ENCODE assay signal across 11 mouse cellular contexts in genomic region chr11:86570261-86570746, GRCm38 (mm10). TPM values are rescaled to one million over a fixed set of nuclear protein-coding genes. Genes with fewer than 3 reads are reported as not detected.
DNase-seq lines count a peak whose midpoint lies in the region; ATAC-seq and TF ChIP-seq lines count a peak whose summit lies in the region.
"Had no signal": no experiment of that assay in that cellular context is flagged by ENCODE, and none has a peak within 500 bp of the region (broad histone marks: within the 10 kb centered on the region; RNA-seq: fewer than 3 reads in every experiment).

No protein-coding gene starts in this region.

- no peak for ATAC-seq in neural tube, embryonic 15.5 days (ENCODE audit: low FRiP score)
- peak; percentile 26 for ATAC-seq in stomach, embryonic 16.5 days (ENCODE audit: insufficient read depth, low FRiP score)
- ATAC-seq: hindbrain, postnatal 0 days had no signal

- WGBS in neural tube, embryonic 15.5 days, result 72% methylated on average over 9 of the region's 9 CpGs
- 41% methylated on average over 9 of the region's 9 CpGs for WGBS in kidney, adult 2 months
- 30% methylated on average over 9 of the region's 9 CpGs for WGBS in stomach, embryonic 16.5 days

- no peaks in the 10 kb centered on the region for H3K36me3 ChIP-seq in neural tube, embryonic 15.5 days
- H3K36me3 ChIP-seq in kidney, adult 2 months (ENCODE audit: control insufficient read depth, insufficient read depth, low read length), result no peaks in the 10 kb centered on the region
- H3K36me3 ChIP-seq in stomach, embryonic 16.5 days (ENCODE audit: control insufficient read depth, insufficient read depth, low read length), result no peaks in the 10 kb centered on the region

- no peaks in the 10 kb centered on the region for H3K9me3 ChIP-seq in neural tube, embryonic 15.5 days (replicated peaks)
- H3K9me3 ChIP-seq in stomach, embryonic 16.5 days (replicated peaks; ENCODE audit: control insufficient read depth, low read length), result no peaks in the 10 kb centered on the region

- no peak for TF ChIP-seq POLR2A in kidney, adult 2 months (IDR thresholded peaks at IDR 0.05; ENCODE audit: low read depth, low read length)

- peak overlapping the region; percentile 61 for H3K27ac ChIP-seq in gastrocnemius, adult 2 months
- H3K27ac ChIP-seq in neural tube, embryonic 15.5 days (replicated peaks), result no peak overlapping the region
- no peak overlapping the region for H3K27ac ChIP-seq in kidney, adult 2 months (ENCODE audit: insufficient read depth, low read depth, low read length)
- H3K27ac ChIP-seq in stomach, embryonic 16.5 days (ENCODE audit: low read length), result peak overlapping the region; percentile 50
- H3K27ac ChIP-seq: hindbrain, postnatal 0 days had no signal

- no peak overlapping the region for H3K4me2 ChIP-seq in neural tube, embryonic 15.5 days
- H3K4me2 ChIP-seq in stomach, embryonic 16.5 days (ENCODE audit: low read depth, low read length), result no peak overlapping the region

- no peaks in the 10 kb centered on the region for H3K27me3 ChIP-seq in neural tube, embryonic 15.5 days (replicated peaks)
- no peaks in the 10 kb centered on the region for H3K27me3 ChIP-seq in kidney, adult 2 months (replicated peaks; ENCODE audit: control insufficient read depth, insufficient read depth, low read length)
- no peaks in the 10 kb centered on the region for H3K27me3 ChIP-seq in stomach, embryonic 16.5 days (ENCODE audit: control insufficient read depth, insufficient read depth, low read length)

- H3K4me3 ChIP-seq in gastrocnemius, adult 2 months, result no peak overlapping the region
- no peak overlapping the region for H3K4me3 ChIP-seq in neural tube, embryonic 15.5 days (replicated peaks)
- no peak overlapping the region for H3K4me3 ChIP-seq in kidney, adult 2 months (ENCODE audit: insufficient read depth, low read depth, low read length)
- H3K4me3 ChIP-seq in stomach, embryonic 16.5 days (replicated peaks; ENCODE audit: low read length), result no peak overlapping the region
- H3K4me3 ChIP-seq: erythroblast, embryonic 14.5 days had no signal

- H3K4me1 ChIP-seq in neural tube, embryonic 15.5 days, result peaks cover 6% of the 10 kb centered on the region
- H3K4me1 ChIP-seq in kidney, adult 2 months (ENCODE audit: control insufficient read depth, insufficient read depth, low read length), result peaks cover 17% of the 10 kb centered on the region; the same call in 1 of the 2 replicates
- H3K4me1 ChIP-seq in stomach, embryonic 16.5 days (ENCODE audit: control insufficient read depth, insufficient read depth, low read length), result peaks cover 15% of the 10 kb centered on the region

- peak; percentile 37 for DNase-seq in gastrocnemius, adult 2 months
- DNase-seq in gastrocnemius, postnatal 10 days, result no peak
- DNase-seq in neural tube, embryonic 10.5 days (ENCODE audit: extremely low spot score, low spot score), result peak; percentile 58
- peak; percentile 52 for DNase-seq in kidney, adult 2 months
- DNase-seq in urinary bladder, adult 2 months (ENCODE audit: low spot score), result no peak
- DNase-seq in urinary bladder, postnatal 4 days (ENCODE audit: low spot score in 2 of 2), result no peak
- DNase-seq: thymus, postnatal 36 days had no signal

- H3K9ac ChIP-seq in neural tube, embryonic 15.5 days (replicated peaks), result no peak overlapping the region
- no peak overlapping the region for H3K9ac ChIP-seq in stomach, embryonic 16.5 days (ENCODE audit: low read length)

- intact Hi-C loops in gastrocnemius, adult 2 months (cut with DNase I), result no loop called here

- TF ChIP-seq CTCF in gastrocnemius, adult 2 months (IDR thresholded peaks at IDR 0.05), result no peak
- no peak for TF ChIP-seq CTCF in kidney, adult 2 months (conservative IDR thresholded peaks at IDR 0.05; ENCODE audit: insufficient read depth, insufficient read length, low read depth, low read length)

RNA-seq across cellular contexts. Expression of gene Tubd1, which starts 25.5 kb away (rescaled TPM):
- 1 to 10 TPM; 6.9 to 8.5 TPM for total RNA-seq in gastrocnemius, adult 2 months (2021)
- 1 to 10 TPM; 3.5 to 3.7 TPM for total RNA-seq in gastrocnemius, postnatal 10 days (2021)
- 6.6 and 7.7 TPM in 2 replicates for polyA plus RNA-seq in neural tube, embryonic 15.5 days (2015; fragmentation: Nextera tagmentation; extraction: Ambion mirVana)
- 2.6 and 2.8 TPM in 2 replicates for polyA plus RNA-seq in kidney, adult 2 months (2012; rRNA removed)
- polyA plus RNA-seq in stomach, embryonic 16.5 days (2015; fragmentation: Nextera tagmentation; extraction: Ambion mirVana), result 10.4 and 11.8 TPM in 2 replicates
- 6.5 and 7.9 TPM in 2 replicates for polyA plus RNA-seq in urinary bladder, adult 2 months (2012; rRNA removed)

RNA-seq across cellular contexts. Expression of gene Rps6kb1, which starts 25.7 kb away (rescaled TPM):
- 10 to 100 TPM; 21.1 to 22.3 TPM for total RNA-seq in gastrocnemius, adult 2 months (2021)
- 10 to 100 TPM; 36.8 to 43.3 TPM for total RNA-seq in gastrocnemius, postnatal 10 days (2021)
- polyA plus RNA-seq in neural tube, embryonic 15.5 days (2015; fragmentation: Nextera tagmentation; extraction: Ambion mirVana), result 55.9 and 58.2 TPM in 2 replicates
- 6.0 and 7.3 TPM in 2 replicates for polyA plus RNA-seq in kidney, adult 2 months (2012; rRNA removed)
- 58.4 and 60.0 TPM in 2 replicates for polyA plus RNA-seq in stomach, embryonic 16.5 days (2015; fragmentation: Nextera tagmentation; extraction: Ambion mirVana)
- polyA plus RNA-seq in urinary bladder, adult 2 months (2012; rRNA removed), result 17.4 and 17.9 TPM in 2 replicates

Comparison
In these comparisons a context has a peak if more than half of its experiments do, and no peak if none do; other contexts are left out.
1. DNase-seq: peak in gastrocnemius, adult 2 months (single experiment), neural tube, embryonic 10.5 days (single experiment) and kidney, adult 2 months (single experiment); none in gastrocnemius, postnatal 10 days (single experiment), urinary bladder, adult 2 months (single experiment) and urinary bladder, postnatal 4 days (0 of 2).
2. H3K27ac ChIP-seq: peak in gastrocnemius, adult 2 months (single experiment) and stomach, embryonic 16.5 days (single experiment); none in neural tube, embryonic 15.5 days (single experiment) and kidney, adult 2 months (single experiment).